Mouse (Mus musculus) right cerebral cortex, postnatal 4 days (tissue): ENCODE results near the gene Cab39l.
"Not testable (repeated sequence)": the region's sequence is repeated elsewhere in the genome, so short reads cannot be mapped to it uniquely, and the experiment has no call there.

Experiments used
- DNase-seq: peaks from one replicate; pipeline ENCODE4 v3.0.0-alpha.2; 2022

The Cab39l gene

GRCm38 (mm10) chr14:59440558-59441471, at the start of gene Cab39l, which contains the start of gene Setdb2:
TSS of gene Cab39l (plus strand) at chr14:59440972.
TSS of gene Setdb2 (minus strand) at chr14:59440884.
- DNase-seq, result peak; percentile 88

GRCm38 (mm10) chr14:59395281-59395680, 45.5 kb upstream of the Cab39l start, which contains the start of gene Phf11c:
TSS of gene Phf11c (minus strand) at chr14:59395381.
- no peak for DNase-seq

DNA sequence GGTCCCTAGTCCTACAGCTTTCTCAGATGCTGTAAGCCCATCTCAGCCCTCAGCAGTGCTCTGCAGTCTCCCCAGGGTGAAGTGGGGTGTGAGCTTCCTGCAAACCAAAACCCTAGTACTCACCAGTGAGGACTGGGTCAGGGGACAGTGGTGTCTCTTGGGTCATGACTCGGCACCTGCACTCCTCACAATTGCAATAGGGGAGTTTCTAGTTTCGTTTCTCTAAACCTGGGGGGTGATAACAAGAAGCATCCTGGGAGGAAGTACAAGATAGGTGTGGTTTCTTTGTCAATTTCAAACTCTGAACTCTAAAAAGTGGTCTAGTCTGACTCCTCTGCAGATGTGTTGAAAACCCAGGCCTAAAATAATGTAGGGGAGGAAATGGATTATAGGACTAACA, 43.8 kb upstream of the Cab39l start:
- DNase-seq, result no peak

DNA sequence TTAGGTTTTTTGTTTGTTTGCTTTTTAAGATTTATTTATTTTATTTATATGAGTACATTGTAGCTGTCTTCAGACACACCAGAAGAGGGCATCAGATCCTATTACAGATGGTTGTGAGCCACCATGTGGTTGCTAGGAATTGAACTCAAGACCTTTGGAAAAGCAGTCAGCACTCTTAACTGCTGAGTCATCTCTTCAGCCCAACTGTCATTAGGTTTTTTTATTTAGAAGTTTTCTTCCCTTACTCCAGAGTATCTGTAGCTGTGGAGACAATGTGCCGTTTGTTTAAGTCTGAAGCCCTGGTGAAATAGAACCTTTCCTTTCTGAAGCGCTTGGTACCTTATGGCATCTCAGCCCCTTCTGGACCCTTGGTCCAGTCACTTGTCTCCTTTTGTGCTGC, 25.8 kb upstream of the Cab39l start:
- not testable (repeated sequence) for DNase-seq

DNA sequence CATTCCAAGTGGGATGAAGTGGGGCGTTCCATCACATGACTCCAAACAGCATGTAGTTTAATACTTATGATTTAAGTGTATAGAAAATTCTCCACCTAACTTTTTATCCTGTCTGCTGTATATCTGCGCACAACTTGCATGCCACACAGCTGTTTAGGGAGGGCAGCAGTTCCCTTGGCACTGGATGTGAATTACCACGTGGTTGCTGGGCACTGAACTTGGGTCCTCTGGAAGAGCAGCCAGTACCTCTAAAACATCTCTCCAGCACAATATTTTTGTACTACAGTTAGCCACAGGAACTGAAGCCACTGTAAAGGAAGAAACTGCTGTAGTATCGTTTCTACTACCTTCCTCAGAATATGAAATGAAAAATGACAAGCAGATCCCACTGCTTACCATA, 22.6 kb upstream of the Cab39l start:
- no peak for DNase-seq

- DNase-seq, result no peak
Measured at GRCm38 (mm10) chr14:59422912-59423663, 17.7 kb upstream of the Cab39l start.

GRCm38 (mm10) chr14:59430556-59430955, 10.2 kb upstream of the Cab39l start:
- no peak for DNase-seq

DNA sequence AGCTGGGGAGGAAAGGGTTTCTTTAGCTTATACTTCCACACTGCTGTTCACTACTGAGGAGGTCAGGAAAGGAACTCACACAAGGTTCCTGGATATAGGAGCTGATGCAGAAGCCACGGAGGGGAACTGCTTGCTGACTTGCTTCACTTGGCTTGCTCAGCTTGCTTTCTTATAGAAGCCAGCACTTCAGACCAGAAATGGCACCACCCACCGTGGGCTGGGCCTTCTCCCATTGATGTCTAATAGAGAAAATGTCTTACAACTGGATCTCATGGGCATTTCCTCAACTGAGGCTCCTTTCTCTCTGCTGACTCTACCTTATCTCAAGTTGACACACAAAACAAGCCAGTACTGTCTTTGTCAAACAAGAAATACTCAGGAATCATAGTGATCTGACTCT, 6.9 kb upstream of the Cab39l start:
- no peak for DNase-seq

DNA sequence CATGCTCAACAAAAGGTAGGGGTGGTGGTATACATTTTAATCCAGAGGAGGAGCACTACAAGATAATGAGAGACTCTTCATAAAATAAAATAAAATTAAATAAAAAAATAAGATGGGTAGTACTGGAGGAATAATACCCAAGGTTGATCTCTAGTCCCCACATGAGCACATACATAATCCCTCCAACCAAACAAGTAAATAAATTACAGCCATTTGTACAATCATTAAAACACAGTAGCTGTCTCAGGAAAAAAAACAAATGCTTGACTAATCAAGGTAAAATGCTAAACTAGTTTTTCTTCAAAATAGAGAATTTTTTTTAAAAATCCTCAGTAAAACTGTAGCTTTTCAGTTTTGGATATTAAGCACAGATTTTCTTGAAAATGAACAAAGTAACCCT, 5.6 kb upstream of the Cab39l start:
- DNase-seq, result no peak

GRCm38 (mm10) chr14:59437398-59437797, 3.4 kb upstream of the Cab39l start:
- DNase-seq, result no peak

- no peak for DNase-seq
Measured at GRCm38 (mm10) chr14:59438505-59438904, 2.3 kb upstream of the Cab39l start.

- DNase-seq, result no peak
Measured at GRCm38 (mm10) chr14:59440039-59440438, 733 bp upstream of the Cab39l start.

DNA sequence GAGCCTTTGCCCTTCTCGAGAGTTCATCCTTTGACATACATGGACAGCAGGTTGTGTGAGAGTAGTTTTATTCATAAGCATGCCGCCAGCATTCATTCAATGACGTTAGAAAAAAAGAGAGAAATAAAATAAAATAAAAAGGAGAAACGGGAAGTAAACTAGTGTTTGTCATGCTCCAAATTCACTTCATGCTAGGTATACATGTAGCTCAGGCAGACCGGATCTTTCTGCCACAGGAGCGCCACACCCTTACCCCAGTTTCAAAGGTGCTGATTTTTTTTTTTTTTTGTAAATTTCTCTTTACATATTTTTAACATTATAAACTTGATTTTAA, 667 bp downstream of the Cab39l start:
- no peak for DNase-seq

DNA sequence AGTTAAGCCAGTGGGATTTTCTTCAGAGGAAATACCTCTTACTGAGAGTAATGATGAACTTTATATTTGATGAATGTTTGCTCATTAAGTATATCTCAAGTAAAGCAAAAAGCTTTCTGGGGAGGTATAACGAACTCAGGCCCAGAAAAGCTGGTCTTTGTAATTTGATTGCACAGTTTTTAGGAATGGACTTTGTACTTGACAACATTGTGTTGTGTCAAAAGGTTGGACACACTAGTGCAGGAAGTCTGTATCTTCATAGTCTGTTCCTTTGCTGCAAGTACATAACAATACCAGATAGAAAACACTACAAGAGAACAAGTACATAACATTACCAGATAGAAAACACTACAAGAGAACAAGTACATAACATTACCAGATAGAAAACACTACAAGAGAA, 4.6 kb downstream of the Cab39l start:
- DNase-seq, result no peak

GRCm38 (mm10) chr14:59447981-59448380, 7.2 kb downstream of the Cab39l start:
- DNase-seq, result no peak

GRCm38 (mm10) chr14:59466503-59466902, 25.7 kb downstream of the Cab39l start:
- no peak for DNase-seq

DNA sequence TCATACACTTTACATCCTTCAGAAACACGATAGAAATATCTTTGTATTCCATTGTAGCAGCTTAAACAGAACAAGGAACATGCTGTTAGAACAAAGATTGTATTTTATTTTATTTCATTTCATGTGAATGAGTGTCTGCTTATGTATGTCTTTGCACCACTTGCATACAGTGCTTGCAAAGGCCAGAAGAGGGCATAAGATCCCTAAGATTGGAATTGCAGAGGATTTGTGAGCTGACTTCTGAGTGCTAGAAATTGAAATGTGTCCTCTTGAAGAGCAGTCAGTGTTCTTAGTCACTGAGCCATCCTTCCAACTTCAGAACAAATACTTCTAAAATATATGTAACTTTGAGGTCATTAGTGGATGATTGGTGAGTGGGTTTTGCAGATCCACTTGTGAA, 27.0 kb downstream of the Cab39l start:
- no peak for DNase-seq

- no peak for DNase-seq
Measured at GRCm38 (mm10) chr14:59470781-59471180, 30.0 kb downstream of the Cab39l start.

DNA sequence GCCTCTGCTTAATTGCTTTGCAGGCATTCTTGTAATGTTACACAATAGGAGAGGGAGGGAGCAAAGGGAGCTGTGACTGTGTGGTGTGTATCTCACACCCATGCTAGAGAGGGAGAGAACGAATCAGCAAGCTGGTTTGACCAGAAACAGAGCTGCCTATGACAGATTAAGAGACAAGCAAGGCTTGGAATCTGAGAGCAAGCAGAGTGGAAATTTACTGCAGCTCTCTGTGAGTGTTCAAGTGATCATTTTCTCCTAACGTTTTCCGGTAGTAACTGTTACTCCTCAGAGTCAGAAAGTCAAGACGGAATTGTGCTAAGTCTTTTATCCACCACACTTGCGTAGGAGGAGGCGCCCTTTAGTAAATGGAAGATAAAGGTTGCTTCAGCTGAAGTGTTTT, 37.9 kb downstream of the Cab39l start:
- no peak for DNase-seq

DNA sequence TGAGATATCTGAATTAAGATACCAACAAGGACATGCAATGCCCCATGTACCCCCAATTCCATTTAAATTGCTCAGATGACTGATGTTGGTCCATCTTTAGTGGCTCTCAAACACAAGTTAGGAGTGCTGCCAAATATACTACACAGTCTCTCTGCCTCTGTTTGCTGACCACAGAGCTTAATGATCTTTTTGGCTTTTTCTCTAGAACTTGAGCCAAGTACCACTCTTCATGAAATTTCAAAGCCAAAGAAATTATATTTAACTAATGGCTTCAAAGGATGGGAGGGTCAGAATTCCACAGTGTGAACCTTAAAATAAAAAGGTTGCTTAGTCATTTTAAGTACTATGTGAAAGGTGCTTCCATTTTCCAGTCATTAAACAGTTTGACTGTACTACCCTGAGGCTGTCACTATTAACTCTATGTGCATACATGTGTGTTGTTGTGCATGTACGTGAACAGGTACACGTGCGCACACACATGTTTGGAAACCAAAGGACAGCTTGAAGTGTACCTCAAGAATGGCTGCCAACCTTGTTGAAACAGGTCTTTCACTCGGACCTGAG, 44.6 kb downstream of the Cab39l start:
- DNase-seq, result no peak

GRCm38 (mm10) chr14:59492376-59492775, 51.6 kb downstream of the Cab39l start:
- DNase-seq, result no peak

GRCm38 (mm10) chr14:59497928-59498327, 57.2 kb downstream of the Cab39l start:
- no peak for DNase-seq

- no peak for DNase-seq
Measured at GRCm38 (mm10) chr14:59504831-59505230, 64.1 kb downstream of the Cab39l start.

DNA sequence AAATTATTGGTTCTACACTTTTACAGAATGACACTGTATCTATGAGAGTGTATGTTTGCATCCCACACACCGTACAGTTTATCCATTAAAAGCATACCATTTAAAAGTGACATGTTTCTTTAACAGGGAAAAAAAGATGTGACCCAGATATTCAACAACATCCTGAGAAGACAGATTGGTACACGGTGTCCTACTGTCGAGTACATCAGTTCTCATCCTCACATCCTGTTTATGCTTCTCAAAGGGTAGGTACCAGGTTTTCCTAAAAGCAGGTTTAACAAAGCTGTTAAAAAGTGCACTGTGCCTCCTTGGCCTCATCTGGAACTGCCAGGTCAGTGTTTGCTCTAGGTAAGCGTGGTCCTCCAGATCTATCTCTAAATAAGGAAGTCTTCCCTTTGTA, 65.4 kb downstream of the Cab39l start:
- DNase-seq, result no peak
